Mouse (Mus musculus): ENCODE measurements around the gene Cyb5d1. TPM values are rescaled to one million over a fixed set of nuclear protein-coding genes. Genes with fewer than 3 reads are reported as not detected.
A peak's percentile ranks its signal among the peaks of the same experiment; 100 is the strongest.

Gene Cyb5d1
- polyA plus RNA-seq, 2 experiments: 7.3 to 8.3 TPM

DNA sequence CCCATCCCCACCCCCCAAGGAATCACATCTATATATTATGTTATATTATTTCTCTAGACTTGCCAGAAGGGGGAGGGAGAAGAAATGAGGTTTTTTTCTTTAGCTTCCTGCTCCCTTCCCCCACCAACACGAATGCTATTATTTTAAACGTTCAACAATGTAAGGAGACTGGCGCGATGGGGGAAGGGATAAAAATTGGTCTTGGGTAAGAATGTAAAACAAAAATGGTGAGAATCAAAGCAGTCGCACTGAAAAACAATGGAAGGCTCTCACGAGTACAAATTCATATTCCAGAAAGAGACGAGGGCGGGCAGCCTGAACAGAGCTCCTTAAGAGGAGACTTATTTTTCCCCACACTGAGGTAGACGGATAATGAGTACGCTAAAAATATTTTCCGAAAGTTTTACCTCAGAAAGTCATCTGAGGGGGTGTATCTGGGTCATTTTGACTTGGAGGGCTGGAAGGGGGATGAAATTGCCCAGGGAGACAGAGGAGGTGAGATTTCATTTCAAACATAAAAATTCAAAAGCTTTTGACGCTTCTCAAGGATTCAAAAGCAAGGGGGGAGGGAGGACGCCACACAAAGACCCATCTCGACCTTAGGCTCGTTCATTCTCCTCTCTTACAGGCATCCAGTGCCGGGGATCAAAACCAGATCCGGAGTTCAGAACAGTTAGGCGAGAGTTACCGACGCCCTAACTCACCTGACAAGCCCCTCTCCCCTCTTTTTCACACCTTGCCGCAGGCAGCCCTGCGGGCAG, 28.4 kb downstream of the Cyb5d1 start:
- Histone ChIP-seq H3K27me3 (ENCODE audit: control insufficient read depth, insufficient read depth, low read length) (peaks cover 35% of the 10 kb centered on the region), H3K4me2 (ENCODE audit: low read depth) (peak overlapping the region; percentile 89), H3K4me3 (ENCODE audit: insufficient read depth in 1 of 2, low read depth in 2 of 2, low read length in 2 of 2) (peak overlapping the region; percentile 27 to 77), H3K9me3 (ENCODE audit: control insufficient read depth, low read length) (no peaks in the 10 kb centered on the region), H3K4me1 (replicated peaks; ENCODE audit: control insufficient read depth in 2 of 2, insufficient read depth in 2 of 2, low read length in 1 of 2) (peaks cover 31 to 34% of the 10 kb centered on the region in 2 experiments), H3K36me3 (replicated peaks; ENCODE audit: control insufficient read depth, insufficient read depth, low read depth) (no peaks in the 10 kb centered on the region), H3K27ac (peak overlapping the region; percentile 8), H3K9ac (replicated peaks) (peak overlapping the region; percentile 39)
- WGBS (ENCODE audit: insufficient replicate concordance): under 1% methylated on average over 22 of the region's 22 CpGs
- no peak for DNase-seq (ENCODE audit: low read depth in 3 of 3, low spot score in 3 of 3)
- no peak for ATAC-seq (ENCODE audit: insufficient read depth)
- TF ChIP-seq EP300 (IDR thresholded peaks at IDR 0.05; ENCODE audit: low read depth) (no peak), CTCF (IDR thresholded peaks at IDR 0.05; ENCODE audit: low read depth) (no peak)

DNA sequence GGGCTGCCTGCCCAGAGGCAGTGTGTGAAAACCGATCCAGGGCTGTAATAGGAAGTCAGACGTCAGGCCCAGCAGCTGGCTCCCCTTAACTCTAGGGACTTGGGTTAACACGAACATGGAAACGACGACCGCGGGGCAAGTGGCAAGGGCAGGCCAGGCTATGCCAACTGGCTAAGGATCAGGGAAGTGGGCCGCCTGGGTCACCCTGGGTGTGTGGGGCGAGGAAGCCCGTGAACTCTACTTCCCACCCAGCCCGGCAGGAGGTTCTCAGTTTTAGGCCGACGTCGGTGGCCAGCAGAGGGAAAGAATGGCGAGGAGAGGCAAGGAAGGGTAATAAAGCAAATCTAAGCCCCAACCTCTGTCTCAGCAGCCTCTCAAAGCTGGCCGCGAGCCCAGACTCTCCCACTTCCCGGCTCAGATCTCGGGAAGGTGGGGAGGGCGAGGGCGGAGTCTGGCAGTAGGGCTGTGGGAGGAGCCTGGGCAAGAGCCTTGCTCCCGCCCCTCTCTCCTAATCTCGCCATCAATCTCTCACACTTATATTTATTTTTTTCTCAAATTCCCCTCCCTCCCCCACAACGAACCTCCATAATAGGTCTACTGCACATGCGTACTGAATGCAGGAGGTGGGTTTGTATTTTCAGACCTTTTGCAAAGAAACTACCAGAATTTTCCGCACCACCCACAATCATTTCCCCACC, 29.1 kb downstream of the Cyb5d1 start:
- TF ChIP-seq EP300 (IDR thresholded peaks at IDR 0.05; ENCODE audit: low read depth): no peak
- TF ChIP-seq CTCF (IDR thresholded peaks at IDR 0.05; ENCODE audit: low read depth): no peak
- DNase-seq (ENCODE audit: low read depth in 3 of 3, low spot score in 3 of 3) (peak; percentile 38 to 63 (median 54)), ATAC-seq (ENCODE audit: insufficient read depth) (peak; percentile 68)
- H3K9ac ChIP-seq (replicated peaks): peak overlapping the region; percentile 39
- 2% methylated on average over 26 of the region's 26 CpGs for WGBS (ENCODE audit: insufficient replicate concordance)
- H3K27me3 ChIP-seq (ENCODE audit: control insufficient read depth, insufficient read depth, low read length): peaks cover 35% of the 10 kb centered on the region
- peaks cover 24 to 26% of the 10 kb centered on the region in 2 experiments for H3K4me1 ChIP-seq (replicated peaks; ENCODE audit: control insufficient read depth in 2 of 2, insufficient read depth in 2 of 2, low read length in 1 of 2)
- no peaks in the 10 kb centered on the region for H3K36me3 ChIP-seq (replicated peaks; ENCODE audit: control insufficient read depth, insufficient read depth, low read depth)
- no peak overlapping the region; the same call in 1 of the 2 replicates for H3K27ac ChIP-seq
- peak overlapping the region; percentile 89 for H3K4me2 ChIP-seq (ENCODE audit: low read depth)
- H3K4me3 ChIP-seq (ENCODE audit: insufficient read depth in 1 of 2, low read depth in 2 of 2, low read length in 2 of 2): peak overlapping the region; percentile 41 to 77
- H3K9me3 ChIP-seq (ENCODE audit: control insufficient read depth, low read length): no peaks in the 10 kb centered on the region

DNA sequence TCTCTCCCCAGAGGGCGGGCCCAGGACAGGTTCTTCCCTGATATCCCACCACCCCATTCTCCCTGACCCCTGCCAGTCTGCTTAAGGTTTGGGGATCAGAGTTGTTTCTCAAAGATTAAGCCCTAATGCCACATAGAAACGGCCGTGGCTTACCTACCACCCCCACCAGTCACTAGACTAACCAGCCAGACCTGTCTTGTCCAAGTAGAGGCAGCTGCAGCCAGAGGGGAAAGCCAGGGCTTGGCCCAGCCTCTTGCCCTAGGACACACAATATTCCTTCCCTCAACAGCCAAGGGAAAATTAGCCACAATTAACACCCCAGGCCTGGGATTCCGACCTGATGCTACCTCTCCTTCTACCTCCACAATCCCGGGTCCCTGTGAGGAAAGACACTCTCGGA, 29.7 kb downstream of the Cyb5d1 start:
- 44% methylated on average over 6 of the region's 6 CpGs for WGBS (ENCODE audit: insufficient replicate concordance)
- DNase-seq (ENCODE audit: low read depth in 3 of 3, low spot score in 3 of 3) (no peak), ATAC-seq (ENCODE audit: insufficient read depth) (no peak)
- Histone ChIP-seq H3K9ac (replicated peaks) (no peak overlapping the region), H3K4me1 (replicated peaks; ENCODE audit: control insufficient read depth in 2 of 2, insufficient read depth in 2 of 2, low read length in 1 of 2) (peaks cover 19 to 22% of the 10 kb centered on the region in 2 experiments), H3K4me3 (ENCODE audit: insufficient read depth in 1 of 2, low read depth in 2 of 2, low read length in 2 of 2) (peak overlapping the region in 1 of 2 experiments; percentile 77; a peak in 2 of 4 replicates), H3K27ac (no peak overlapping the region), H3K4me2 (ENCODE audit: low read depth) (peak overlapping the region; percentile 89), H3K9me3 (ENCODE audit: control insufficient read depth, low read length) (no peaks in the 10 kb centered on the region), H3K27me3 (ENCODE audit: control insufficient read depth, insufficient read depth, low read length) (peaks cover 35% of the 10 kb centered on the region), H3K36me3 (replicated peaks; ENCODE audit: control insufficient read depth, insufficient read depth, low read depth) (no peaks in the 10 kb centered on the region)
- no peak for TF ChIP-seq CTCF (IDR thresholded peaks at IDR 0.05; ENCODE audit: low read depth)
- no peak for TF ChIP-seq EP300 (IDR thresholded peaks at IDR 0.05; ENCODE audit: low read depth)

DNA sequence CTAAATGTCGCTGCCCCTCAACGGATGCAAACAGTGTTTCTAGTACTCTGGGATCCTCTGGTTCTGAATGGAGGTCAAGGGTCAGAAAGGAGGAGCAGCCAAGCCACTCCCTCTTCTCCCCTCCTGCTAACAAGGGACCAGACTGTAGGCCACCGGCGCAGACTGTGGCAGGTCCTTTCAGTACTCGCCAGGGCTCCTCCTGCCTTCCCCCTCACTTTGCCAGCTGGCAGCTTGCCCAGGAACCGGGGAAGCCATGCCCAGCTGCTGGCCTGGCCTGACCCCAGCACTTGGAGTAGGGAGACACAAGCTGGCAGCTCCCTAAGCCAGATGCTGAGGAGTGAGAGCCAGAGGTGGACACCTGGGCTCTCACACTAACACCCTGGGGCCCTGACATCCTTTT, 30.5 kb downstream of the Cyb5d1 start:
- Histone ChIP-seq H3K4me1 (replicated peaks; ENCODE audit: control insufficient read depth in 2 of 2, insufficient read depth in 2 of 2, low read length in 1 of 2) (peaks cover 17% of the 10 kb centered on the region in 2 experiments; a peak in 3 of 4 replicates), H3K4me2 (ENCODE audit: low read depth) (peak overlapping the region; percentile 39), H3K36me3 (replicated peaks; ENCODE audit: control insufficient read depth, insufficient read depth, low read depth) (no peaks in the 10 kb centered on the region), H3K9ac (replicated peaks) (no peak overlapping the region), H3K9me3 (ENCODE audit: control insufficient read depth, low read length) (no peaks in the 10 kb centered on the region), H3K4me3 (ENCODE audit: insufficient read depth in 1 of 2, low read depth in 2 of 2, low read length in 2 of 2) (no peak overlapping the region), H3K27me3 (ENCODE audit: control insufficient read depth, insufficient read depth, low read length) (peaks cover 35% of the 10 kb centered on the region), H3K27ac (no peak overlapping the region)
- TF ChIP-seq CTCF (IDR thresholded peaks at IDR 0.05; ENCODE audit: low read depth): no peak
- TF ChIP-seq EP300 (IDR thresholded peaks at IDR 0.05; ENCODE audit: low read depth): no peak
- ATAC-seq (ENCODE audit: insufficient read depth): peak; percentile 18; the same call in 1 of the 2 replicates
- 35% methylated on average over 6 of the region's 6 CpGs for WGBS (ENCODE audit: insufficient replicate concordance)
- DNase-seq (ENCODE audit: low read depth in 3 of 3, low spot score in 3 of 3): no peak

DNA sequence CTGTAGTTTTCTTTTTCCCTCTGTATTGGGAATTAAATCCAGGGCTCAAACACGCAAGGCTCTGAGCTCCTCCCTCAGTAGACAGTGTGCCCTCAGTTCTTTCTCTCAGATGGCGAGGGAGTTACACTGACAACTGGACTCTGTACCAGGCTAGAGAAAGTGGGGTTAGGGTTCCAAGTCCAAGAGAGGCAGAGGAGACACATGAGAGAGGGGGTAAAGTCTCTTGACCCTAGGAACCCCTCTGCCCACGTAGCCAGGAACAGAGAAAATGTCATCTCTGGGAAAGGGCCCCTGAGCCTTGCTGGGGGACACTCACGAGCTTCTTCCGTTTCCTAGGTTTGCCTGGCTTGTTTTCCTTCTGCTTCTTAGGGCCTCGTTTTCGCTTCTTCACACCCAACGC, 31.1 kb downstream of the Cyb5d1 start:
- H3K4me1 ChIP-seq (replicated peaks; ENCODE audit: control insufficient read depth in 2 of 2, insufficient read depth in 2 of 2, low read length in 1 of 2): peaks cover 16 to 17% of the 10 kb centered on the region in 2 experiments; a peak in 3 of 4 replicates

More for the DNA sequence above, 31.1 kb downstream of the Cyb5d1 start:
- Histone ChIP-seq H3K27ac (no peak overlapping the region), H3K36me3 (replicated peaks; ENCODE audit: control insufficient read depth, insufficient read depth, low read depth) (no peaks in the 10 kb centered on the region), H3K4me3 (ENCODE audit: insufficient read depth in 1 of 2, low read depth in 2 of 2, low read length in 2 of 2) (no peak overlapping the region), H3K4me2 (ENCODE audit: low read depth) (peak overlapping the region; percentile 39), H3K27me3 (ENCODE audit: control insufficient read depth, insufficient read depth, low read length) (peaks cover 31% of the 10 kb centered on the region), H3K9me3 (ENCODE audit: control insufficient read depth, low read length) (no peaks in the 10 kb centered on the region), H3K9ac (replicated peaks) (no peak overlapping the region)
- ATAC-seq (ENCODE audit: insufficient read depth): no peak
- WGBS (ENCODE audit: insufficient replicate concordance): 47% methylated on average over 8 of the region's 8 CpGs
- no peak for TF ChIP-seq EP300 (IDR thresholded peaks at IDR 0.05; ENCODE audit: low read depth)
- no peak for TF ChIP-seq CTCF (IDR thresholded peaks at IDR 0.05; ENCODE audit: low read depth)
- DNase-seq (ENCODE audit: low read depth in 3 of 3, low spot score in 3 of 3): no peak

Data from liver, embryonic 14.5 days (tissue).